Mouse (Mus musculus) heart, adult 2 months (tissue): Measurements from ENCODE around the gene Phldb2. TPM values are rescaled to one million over a fixed set of nuclear protein-coding genes. Genes with fewer than 3 reads are reported as not detected.

Experiments used
- DNase-seq, 2 experiments: peaks; one replicate each; pipeline ENCODE4 v3.0.0; 2021
- H3K27ac ChIP-seq: fragments of 200-600 bp; 2 replicates; pipeline ENCODE4 v1.8.1; 2022
- H3K27me3 ChIP-seq: fragments of 200-500 bp; 2 replicates; pipeline ENCODE4 v1.6.1; 2012; ENCODE audit warnings: mild to moderate bottlenecking, low read length, inconsistent platforms, mixed read lengths; ENCODE audit not compliant: control insufficient read depth, insufficient read depth
- H3K36me3 ChIP-seq: fragments of 200-500 bp; 2 replicates; pipeline ENCODE4 v1.6.1; 2012; ENCODE audit warnings: low read length, inconsistent platforms; ENCODE audit not compliant: control insufficient read depth, insufficient read depth
- H3K4me1 ChIP-seq: fragments of 200-500 bp; 2 replicates; pipeline ENCODE4 v1.6.1; 2011; ENCODE audit warnings: low read length; ENCODE audit not compliant: control insufficient read depth, insufficient read depth
- H3K4me3 ChIP-seq: fragments of 200-600 bp; 2 replicates; pipeline ENCODE4 v1.8.1; 2022
- H3K79me2 ChIP-seq: fragments of 200-500 bp; replicated peaks from 2 replicates; pipeline ENCODE4 v1.6.1; 2012; ENCODE audit warnings: mild to moderate bottlenecking, inconsistent platforms, low read length, moderate library complexity, mixed read lengths; ENCODE audit not compliant: control insufficient read depth, insufficient read depth
- H3K9ac ChIP-seq: fragments of 200-500 bp; 2 replicates; pipeline ENCODE4 v1.6.1; 2012; ENCODE audit warnings: low read depth, mild to moderate bottlenecking, control low read depth, inconsistent platforms, low read length, mixed read lengths
- CTCF ChIP-seq: fragments of 200-600 bp; IDR thresholded peaks from 2 replicates; pipeline ENCODE4 v1.8.1; 2022; ENCODE audit warnings: antibody characterized with exemption, mild to moderate bottlenecking, moderate library complexity
- EP300 ChIP-seq: fragments of 200-500 bp; IDR thresholded peaks from 2 replicates; pipeline ENCODE4 v1.6.1; 2011; ENCODE audit warnings: low read depth, low read length, control low read depth; ENCODE audit not compliant: insufficient read depth
- POLR2A ChIP-seq: fragments of 200-500 bp; IDR thresholded peaks from 2 replicates; pipeline ENCODE4 v1.6.1; 2011; ENCODE audit warnings: mild to moderate bottlenecking, low read depth, low read length, control low read depth; ENCODE audit not compliant: insufficient read depth
- WGBS: fragments of 180-500 bp; shearing (Covaris S2); methylation state at CpG from one replicate; pipeline ENCODE4 v1.1.7; 2018; 5-methylcytosine and 5-hydroxymethylcytosine counted together
- intact Hi-C: fragments of 180-260 bp; cut with DNase I; formaldehyde crosslinking; loops from one replicate; pipeline ENCODE4 v1.15.1; 2025
- polyA plus RNA-seq: library from polyadenylated mRNA; depleted of rRNA; stranded (reverse); fragments of >200 nt; gene quantifications from 2 replicates; pipeline ENCODE4 v1.2.3, GENCODE M21; 2012
- total RNA-seq, 2 experiments: library from RNA; stranded (reverse); gene quantifications; 2 replicates each; pipeline ENCODE4 v1.2.3; 2021

The Phldb2 gene
- total and polyA plus RNA-seq, 3 experiments: 3.6 to 13.0 (median 10.9) TPM

GRCm38 (mm10) chr16:45830096-45830866 is 123.1 kb downstream of the Phldb2 start:
- Histone ChIP-seq H3K4me1 (peaks cover 5% of the 10 kb centered on the region), H3K4me3 (no peak overlapping the region), H3K9ac (no peak overlapping the region), H3K79me2 (peaks cover 3% of the 10 kb centered on the region; the same call in 1 of the 2 replicates), H3K36me3 (peaks cover 7% of the 10 kb centered on the region), H3K27me3 (no peaks in the 10 kb centered on the region), H3K27ac (no peak overlapping the region)
- WGBS: 85% methylated on average over 11 of the region's 11 CpGs
- no peak for TF ChIP-seq CTCF
- no peak for TF ChIP-seq POLR2A
- no peak for TF ChIP-seq EP300
- no peak for DNase-seq
- intact Hi-C loops: no loop called here

GRCm38 (mm10) chr16:45825309-45825708 is 128.1 kb downstream of the Phldb2 start:
- Histone ChIP-seq H3K9ac (no peak overlapping the region), H3K4me1 (no peaks in the 10 kb centered on the region), H3K27ac (no peak overlapping the region), H3K4me3 (no peak overlapping the region), H3K79me2 (0 out of 2 replicates have a peak, but pooled peaks cover 1% of the 10 kb centered on the region), H3K36me3 (peaks cover 8% of the 10 kb centered on the region), H3K27me3 (no peaks in the 10 kb centered on the region)
- intact Hi-C loops: no loop called here
- DNase-seq: no peak
- TF ChIP-seq EP300 (no peak), CTCF (no peak), POLR2A (no peak)
- WGBS: 84% methylated on average over 10 of the region's 10 CpGs

GRCm38 (mm10) chr16:45824025-45824424 is 129.4 kb downstream of the Phldb2 start:
- Histone ChIP-seq H3K27ac (no peak overlapping the region), H3K4me3 (no peak overlapping the region)
- intact Hi-C loops: no loop called here

GRCm38 (mm10) chr16:45819911-45820310 is 133.5 kb downstream of the Phldb2 start:
- Histone ChIP-seq H3K4me1 (peaks cover 1% of the 10 kb centered on the region; the same call in 1 of the 2 replicates), H3K27ac (no peak overlapping the region), H3K4me3 (no peak overlapping the region), H3K36me3 (peaks cover 11% of the 10 kb centered on the region), H3K9ac (no peak overlapping the region), H3K27me3 (no peaks in the 10 kb centered on the region), H3K79me2 (peaks cover 4% of the 10 kb centered on the region; the same call in 1 of the 2 replicates)
- DNase-seq: no peak
- WGBS: 50% methylated on average over 4 of the region's 4 CpGs
- TF ChIP-seq POLR2A (no peak), CTCF (no peak), EP300 (no peak)
- intact Hi-C loops: loop anchor here (5.0 kb wide), 1 partner anchor 63 kb away; no protein-coding TSS in a partner anchor

More at GRCm38 (mm10) chr16:45824025-45824424, 129.4 kb downstream of the Phldb2 start:
- no peak for TF ChIP-seq CTCF
- no peak for TF ChIP-seq POLR2A
- no peak for TF ChIP-seq EP300
- H3K36me3 ChIP-seq: peaks cover 8% of the 10 kb centered on the region
- 0 out of 2 replicates have a peak, but pooled peaks cover 1% of the 10 kb centered on the region for H3K79me2 ChIP-seq
- H3K27me3 ChIP-seq: no peaks in the 10 kb centered on the region
- WGBS: 79% methylated on average over 4 of the region's 4 CpGs
- H3K9ac ChIP-seq: no peak overlapping the region
- no peak for DNase-seq
- peaks cover 1% of the 10 kb centered on the region; the same call in 1 of the 2 replicates for H3K4me1 ChIP-seq

GRCm38 (mm10) chr16:45817795-45818194 is 135.6 kb downstream of the Phldb2 start:
- TF ChIP-seq EP300: 0 out of 2 replicates have a peak, but pooled peaks have one; percentile 23
- 0 out of 2 replicates have a peak, but pooled peaks have one; percentile 14 for TF ChIP-seq POLR2A
- TF ChIP-seq CTCF: no peak
- intact Hi-C loops: loop anchor here (5.0 kb wide), 1 partner anchor 60 kb away; no protein-coding TSS in a partner anchor
- H3K4me1 ChIP-seq: peaks cover 1% of the 10 kb centered on the region
- DNase-seq: peak in 1 of 2 experiments; percentile 19
- H3K36me3 ChIP-seq: peaks cover 8% of the 10 kb centered on the region
- 35% methylated on average over 3 of the region's 3 CpGs for WGBS
- no peak overlapping the region for H3K9ac ChIP-seq
- peaks cover 7% of the 10 kb centered on the region for H3K79me2 ChIP-seq
- peak overlapping the region; percentile 38 for H3K27ac ChIP-seq
- no peaks in the 10 kb centered on the region for H3K27me3 ChIP-seq
- H3K4me3 ChIP-seq: no peak overlapping the region

- TF ChIP-seq POLR2A: no peak
- TF ChIP-seq CTCF: peak; percentile 63
- TF ChIP-seq EP300: no peak
- Histone ChIP-seq H3K4me3 (no peak overlapping the region), H3K79me2 (peaks cover 7% of the 10 kb centered on the region), H3K4me1 (peaks cover 1% of the 10 kb centered on the region), H3K9ac (no peak overlapping the region), H3K27me3 (no peaks in the 10 kb centered on the region), H3K36me3 (peaks cover 8% of the 10 kb centered on the region), H3K27ac (no peak overlapping the region)
- no peak for DNase-seq
- intact Hi-C loops: loop anchor here (5.0 kb wide), 1 partner anchor 59 kb away; no protein-coding TSS in a partner anchor
Measured at GRCm38 (mm10) chr16:45816670-45817069, 136.7 kb downstream of the Phldb2 start.
